Mouse (Mus musculus) thymus, adult 18-20 months (tissue): Measurements from ENCODE around the gene Nras.
A peak's percentile ranks its signal among the peaks of the same experiment; 100 is the strongest.

Source experiments
- DNase-seq, 2 experiments: peaks; one replicate each; pipeline ENCODE4 v3.0.0; 2022; ENCODE audit warnings: mixed read lengths in 2 of 2

Gene Nras

GRCm38 (mm10) chr3:103058207-103059157 is at the start of gene Nras:
Nras (plus strand) TSS chr3:103058285.
- DNase-seq, result peak; percentile 84 to 89

GRCm38 (mm10) chr3:103017350-103017749 is 40.7 kb upstream of the Nras start:
- DNase-seq, result no peak

GRCm38 (mm10) chr3:103019462-103019861 is 38.6 kb upstream of the Nras start:
- DNase-seq, result peak in 1 of 2 experiments; percentile 10

GRCm38 (mm10) chr3:103020249-103020942 is 37.7 kb upstream of the Nras start, which contains the start of gene Csde1:
Csde1 (plus strand) TSS chr3:103020426.
- peak; percentile 95 to 98 for DNase-seq

GRCm38 (mm10) chr3:103020943-103021638 is 37.0 kb upstream of the Nras start:
- DNase-seq, result peak; percentile 85 to 88

- DNase-seq, result no peak
These were observed 31.9 kb upstream of the Nras start for GRCm38 (mm10) chr3:103026174-103026573.

GRCm38 (mm10) chr3:103040285-103040684 is 17.8 kb upstream of the Nras start:
- DNase-seq, result no peak

- DNase-seq, result no peak
These were observed 17.2 kb upstream of the Nras start for GRCm38 (mm10) chr3:103040861-103041379.

- no peak for DNase-seq
These were observed 2.0 kb upstream of the Nras start for GRCm38 (mm10) chr3:103056016-103056595.

- no peak for DNase-seq
These were observed 333 bp upstream of the Nras start for GRCm38 (mm10) chr3:103057752-103058151.

- no peak for DNase-seq
These were observed 8.8 kb downstream of the Nras start for GRCm38 (mm10) chr3:103066927-103067326.

- no peak for DNase-seq
These were observed 10.9 kb downstream of the Nras start for GRCm38 (mm10) chr3:103068971-103069370.

- DNase-seq, result no peak
These were observed 15.7 kb downstream of the Nras start, which contains the start of gene Ampd1 for GRCm38 (mm10) chr3:103073771-103074170. Ampd1 (plus strand) TSS chr3:103074014.

GRCm38 (mm10) chr3:103075871-103076270 is 17.8 kb downstream of the Nras start:
- no peak for DNase-seq

GRCm38 (mm10) chr3:103076476-103076875 is 18.4 kb downstream of the Nras start:
- DNase-seq, result no peak

GRCm38 (mm10) chr3:103079301-103079700 is 21.2 kb downstream of the Nras start:
- DNase-seq, result no peak

- no peak for DNase-seq
These were observed 23.0 kb downstream of the Nras start for GRCm38 (mm10) chr3:103081051-103081450.

- DNase-seq, result no peak
These were observed 23.9 kb downstream of the Nras start for GRCm38 (mm10) chr3:103081861-103082453.

GRCm38 (mm10) chr3:103082761-103083160 is 24.7 kb downstream of the Nras start:
- no peak for DNase-seq

- no peak for DNase-seq
These were observed 27.9 kb downstream of the Nras start for GRCm38 (mm10) chr3:103085986-103086385.

- peak; percentile 21 to 53 for DNase-seq
These were observed 33.7 kb downstream of the Nras start for GRCm38 (mm10) chr3:103091753-103092152.

GRCm38 (mm10) chr3:103098662-103099061 is 40.6 kb downstream of the Nras start:
- DNase-seq, result no peak
